Mouse (Mus musculus) CH12F3 (cell line): ENCODE measurements around the gene Gm11627.
"Not testable (repeated sequence)": the region's sequence is repeated elsewhere in the genome, so short reads cannot be mapped to it uniquely, and the experiment has no call there.

Experiments
- in situ Hi-C: fragments of 300-500 bp; cut with MboI; formaldehyde crosslinking; loops from 2 replicates; pipeline ENCODE4 v1.14.3; 2020; ENCODE audit warnings: low sequenced_read_pairs

Gm11627 gene

GRCm38 (mm10) chr11:102579165-102580033, at the start of gene Gm11627:
Gene Gm11627 (minus strand): TSS chr11:102579461.
- in situ Hi-C loops: loop anchor here (10.0 kb wide), 1 partner anchor 65 kb away; no protein-coding TSS in a partner anchor

- in situ Hi-C loops: no loop called here
Measured at GRCm38 (mm10) chr11:102628529-102628928, 49.3 kb upstream of the Gm11627 start.

DNA sequence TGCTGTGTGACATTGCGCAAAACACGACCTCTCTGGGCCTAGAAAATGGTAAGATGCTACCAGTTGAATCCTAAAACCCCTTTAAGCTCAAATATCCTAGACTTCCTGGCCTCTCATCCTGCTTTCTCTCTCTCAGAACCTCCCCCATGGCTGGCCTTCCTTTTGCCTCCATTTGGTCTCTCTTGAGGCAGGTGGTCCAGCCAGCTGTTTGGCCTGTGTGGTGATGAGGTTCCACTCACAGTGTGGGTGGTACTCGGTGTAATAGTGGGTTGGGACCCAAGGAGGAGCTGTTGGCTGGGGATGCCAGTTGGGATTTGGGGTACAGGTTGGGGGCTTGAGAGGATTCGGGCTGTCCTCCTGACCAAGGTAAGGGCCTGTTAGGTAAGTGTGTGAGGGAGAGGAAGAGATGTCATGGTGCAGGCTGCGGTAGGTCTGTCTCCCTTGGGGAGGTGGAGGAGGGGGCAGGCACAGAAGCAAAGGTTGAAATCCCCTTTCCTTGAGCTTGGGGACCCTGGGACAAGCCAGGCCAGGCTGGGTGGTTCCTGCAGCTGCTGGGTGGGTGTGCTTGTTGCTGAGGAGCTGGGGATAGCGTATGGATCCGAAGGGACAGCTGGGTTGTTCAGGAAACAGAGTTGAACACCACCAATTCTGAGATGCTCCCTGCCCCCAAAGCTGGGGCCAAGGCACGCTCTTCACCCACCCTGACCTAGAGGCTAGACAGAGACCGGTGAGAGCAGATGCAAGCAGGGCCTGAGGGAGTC, 48.1 kb upstream of the Gm11627 start:
- in situ Hi-C loops: no loop called here

GRCm38 (mm10) chr11:102624888-102625407, 45.7 kb upstream of the Gm11627 start:
- in situ Hi-C loops: no loop called here

GRCm38 (mm10) chr11:102623876-102624789, 44.9 kb upstream of the Gm11627 start:
- in situ Hi-C loops: no loop called here

DNA sequence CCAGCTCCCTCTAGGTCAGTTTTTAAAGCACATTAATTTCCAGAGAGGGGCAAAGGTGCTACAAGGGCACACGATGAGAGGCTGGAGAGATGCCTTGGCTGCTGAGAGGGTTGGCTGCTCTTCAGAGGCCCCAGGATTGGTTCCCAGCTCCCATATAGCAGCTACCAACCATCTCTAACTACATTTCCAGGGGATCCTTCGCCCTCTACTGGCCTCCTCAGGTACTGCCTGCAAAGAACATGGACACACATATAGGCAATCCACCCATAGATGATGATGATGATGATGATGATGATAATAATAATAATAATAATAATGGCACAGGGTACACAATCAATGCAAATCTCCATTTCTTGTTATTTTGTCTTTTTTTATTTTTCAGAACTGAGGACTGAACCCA, 40.2 kb upstream of the Gm11627 start:
- in situ Hi-C loops: no loop called here

DNA sequence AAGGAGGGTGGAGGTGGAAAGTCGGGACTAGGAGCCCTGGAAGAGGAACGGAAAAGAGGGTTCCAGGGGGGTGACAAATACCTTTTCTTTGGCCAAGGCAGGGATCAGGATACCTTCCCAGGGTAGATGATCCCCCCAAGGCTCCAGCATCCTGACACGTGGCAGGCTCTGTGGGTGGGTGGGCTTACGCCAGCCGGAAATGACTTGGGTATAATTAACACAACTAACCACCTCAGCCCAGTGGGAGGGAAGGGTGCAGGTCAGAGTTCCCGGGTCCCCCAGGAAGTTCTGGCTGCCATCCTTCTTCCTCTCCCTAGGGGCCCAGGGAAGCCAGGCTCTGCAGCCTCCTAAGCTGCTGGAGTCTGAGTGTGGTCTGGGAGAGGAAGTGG, 32.0 kb upstream of the Gm11627 start:
- in situ Hi-C loops: no loop called here

DNA sequence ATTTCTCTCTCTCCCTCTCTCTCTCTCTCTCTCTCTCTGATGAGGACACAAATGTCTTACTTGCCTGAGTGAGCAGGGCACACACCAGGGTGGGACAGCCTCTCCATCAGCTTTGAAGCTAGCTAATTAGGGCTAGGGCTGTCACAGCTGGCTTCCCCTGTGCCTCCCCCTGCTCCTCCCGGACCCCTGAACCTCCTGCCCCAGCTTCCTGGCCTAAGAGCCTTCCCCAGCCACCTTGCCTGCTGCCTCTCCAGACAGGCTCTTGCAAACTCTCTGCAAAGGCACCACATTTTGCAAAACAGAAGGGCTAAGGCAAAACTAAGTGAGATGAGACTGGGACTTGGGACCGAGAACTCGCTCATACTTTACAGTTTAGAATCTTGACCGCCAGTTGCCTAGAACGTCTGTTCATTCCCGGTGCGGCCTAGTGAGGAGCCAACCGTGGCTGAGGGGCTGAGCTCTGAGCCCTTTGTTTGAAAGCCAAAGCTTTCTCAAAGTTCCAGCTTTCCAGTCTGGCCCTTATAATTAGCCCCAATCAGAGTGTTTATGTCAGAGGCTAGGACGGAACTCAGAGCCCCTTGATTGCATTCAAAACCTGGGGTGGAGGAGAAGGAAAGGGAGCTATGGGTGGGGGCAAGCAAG, 31.5 kb upstream of the Gm11627 start:
- in situ Hi-C loops: no loop called here

DNA sequence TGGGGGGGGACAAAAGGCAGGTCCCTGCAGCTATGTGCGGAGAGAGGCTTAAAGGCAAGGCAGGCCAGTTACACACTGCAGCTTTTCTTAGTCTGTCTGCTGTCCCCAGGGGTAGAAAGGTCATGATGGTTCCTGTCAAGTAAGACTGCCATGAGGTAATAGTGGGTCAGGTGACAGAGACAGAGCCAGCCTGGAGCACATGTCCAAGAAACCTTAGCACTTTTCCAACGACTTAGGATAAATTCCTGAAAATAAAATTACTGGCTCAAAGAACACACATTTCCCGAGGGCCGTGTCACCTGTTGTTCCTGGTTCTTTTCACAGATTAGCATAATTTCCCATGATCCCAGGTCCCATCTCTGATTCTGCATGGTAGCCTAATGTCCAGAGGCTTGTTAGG, 31.0 kb upstream of the Gm11627 start:
- in situ Hi-C loops: no loop called here

DNA sequence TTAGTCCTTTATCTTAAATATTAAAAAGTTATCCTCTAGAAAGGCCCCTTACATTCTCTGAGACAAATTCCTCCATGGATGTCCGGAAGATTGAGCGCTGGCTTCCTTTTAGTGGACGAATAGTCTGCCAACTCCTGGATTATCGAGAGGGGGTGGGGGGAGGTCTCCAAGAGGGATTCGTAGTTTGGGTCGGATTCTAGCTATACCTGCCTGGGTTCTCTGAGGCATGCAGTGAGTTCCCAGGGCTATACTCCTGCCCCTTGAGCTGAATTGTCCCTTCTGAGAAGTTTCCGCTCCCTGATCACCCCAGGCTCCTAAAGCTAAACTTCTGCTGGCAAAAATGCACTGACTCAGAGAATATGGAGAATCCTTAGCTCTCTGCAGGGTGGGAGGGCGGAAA, 30.2 kb upstream of the Gm11627 start:
- in situ Hi-C loops: no loop called here

- in situ Hi-C loops: no loop called here
Measured at GRCm38 (mm10) chr11:102608691-102609090, 29.4 kb upstream of the Gm11627 start.

DNA sequence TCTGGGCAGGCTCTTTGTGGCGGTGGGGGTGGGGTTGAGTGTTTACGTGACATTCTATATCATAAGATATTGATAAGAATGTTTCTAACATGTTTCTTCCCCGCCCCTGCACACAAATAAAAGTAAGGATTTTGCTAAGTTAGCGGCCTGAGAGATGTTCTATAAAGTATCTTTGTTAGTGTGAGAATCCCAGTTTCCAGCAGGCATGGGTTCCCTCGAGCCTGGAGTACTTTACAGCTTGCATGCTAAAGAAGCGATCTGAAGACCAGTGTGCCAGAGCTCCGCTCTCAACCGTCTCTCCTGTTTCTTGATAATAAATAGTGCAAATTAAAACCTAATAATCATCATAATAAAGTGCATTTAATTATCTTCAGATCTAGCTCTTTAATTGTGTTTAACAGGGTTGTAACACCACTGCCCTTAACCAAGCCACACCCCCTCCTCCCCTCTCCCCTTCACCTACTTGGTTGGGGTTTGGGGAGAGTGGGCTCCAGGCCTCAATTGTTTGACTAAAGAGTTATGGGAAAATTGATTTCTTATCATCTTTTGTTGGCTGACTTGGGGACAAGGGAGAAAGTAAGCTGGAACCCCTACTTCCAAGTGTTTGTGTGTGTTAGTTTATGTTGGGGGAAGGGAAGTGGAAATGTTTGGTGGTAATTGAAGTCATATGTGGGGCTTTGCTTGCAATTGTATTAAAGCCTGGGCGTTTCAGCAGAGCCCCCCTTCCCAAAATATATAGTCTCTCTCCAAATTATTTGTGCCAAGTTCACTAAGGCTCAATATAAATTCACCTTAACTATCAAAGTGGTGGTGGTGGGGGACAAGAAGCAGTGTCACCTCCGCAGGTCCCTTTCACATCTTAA, 28.7 kb upstream of the Gm11627 start:
- in situ Hi-C loops: no loop called here

GRCm38 (mm10) chr11:102607201-102607600, 27.9 kb upstream of the Gm11627 start:
- in situ Hi-C loops: not testable (repeated sequence)

DNA sequence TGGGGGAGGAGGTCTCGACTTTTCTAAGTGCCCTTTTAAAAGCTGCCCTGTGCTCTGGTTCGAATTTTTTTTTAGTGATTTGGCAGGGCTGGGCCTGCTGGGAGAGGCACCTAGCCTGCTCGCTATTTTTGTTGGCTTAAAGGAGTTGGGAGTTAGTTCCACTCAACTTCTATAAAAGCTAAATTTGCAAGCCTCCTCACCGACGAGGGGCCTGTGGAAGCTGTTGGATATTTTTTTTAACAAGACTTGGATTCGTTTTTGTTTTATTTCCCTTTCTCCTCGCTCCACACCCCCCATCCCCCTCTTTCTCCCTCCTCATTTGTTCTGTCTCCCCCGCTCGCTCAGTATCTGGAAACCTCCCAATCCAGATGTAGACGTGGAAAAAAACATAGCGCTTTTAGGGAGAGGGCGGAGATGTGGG, 27.5 kb upstream of the Gm11627 start:
- in situ Hi-C loops: no loop called here

GRCm38 (mm10) chr11:102605553-102606416, 26.5 kb upstream of the Gm11627 start:
- in situ Hi-C loops: no loop called here

GRCm38 (mm10) chr11:102604777-102605552, 25.7 kb upstream of the Gm11627 start:
- in situ Hi-C loops: no loop called here

DNA sequence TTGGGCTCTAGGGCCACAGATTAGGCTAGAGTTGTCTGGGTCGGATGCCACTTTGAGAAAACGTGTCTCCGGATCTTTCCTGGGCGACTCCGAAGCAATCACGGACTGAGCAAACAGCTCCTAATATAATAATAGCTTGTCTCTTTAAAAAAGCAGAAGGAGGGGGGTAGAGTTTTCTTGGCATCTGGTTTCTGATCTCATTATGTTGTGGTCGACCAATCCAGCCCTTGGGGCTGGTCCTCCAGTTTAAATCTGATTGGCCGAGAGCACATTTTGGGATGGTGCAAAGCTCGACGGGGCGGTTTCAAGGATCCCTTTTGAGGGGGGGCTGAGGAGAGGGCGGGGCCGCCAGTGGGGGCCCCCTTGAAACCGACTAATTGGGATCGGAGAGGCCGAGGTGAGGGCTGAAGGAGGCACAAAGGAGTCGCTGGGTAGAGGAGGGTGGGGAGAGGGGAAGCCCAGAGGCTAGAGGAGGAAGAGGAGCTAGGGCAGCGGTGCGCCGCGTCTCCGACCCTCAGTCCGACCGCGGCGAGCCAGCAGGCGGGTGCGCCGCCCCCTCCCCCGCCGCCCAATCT, 24.8 kb upstream of the Gm11627 start, which contains the start of gene Fzd2:
Gene Fzd2, plus strand, starts transcription at position 387 of the 575 bp plus-strand sequence.
- in situ Hi-C loops: no loop called here
